Mouse (Mus musculus): ENCODE results near the gene 9330182L06Rik.
A peak's percentile ranks its signal among the peaks of the same experiment; 100 is the strongest.

The 9330182L06Rik gene

GRCm38 (mm10) chr5:9265586-9266279, at the start of gene 9330182L06Rik:
Gene 9330182L06Rik (plus strand): TSS chr5:9266118.
- peak; percentile 72 to 80 for DNase-seq (ENCODE audit: low spot score in 2 of 2)

GRCm38 (mm10) chr5:9227456-9228008, 38.4 kb upstream of the 9330182L06Rik start:
- peak in 1 of 2 experiments; percentile 16 for DNase-seq (ENCODE audit: low spot score in 2 of 2)

- no peak for DNase-seq (ENCODE audit: low spot score in 2 of 2)
Measured at GRCm38 (mm10) chr5:9264361-9264760, 1.6 kb upstream of the 9330182L06Rik start.

GRCm38 (mm10) chr5:9266280-9266923, 484 bp downstream of the 9330182L06Rik start:
- peak; percentile 14 to 21 for DNase-seq (ENCODE audit: low spot score in 2 of 2)

GRCm38 (mm10) chr5:9269666-9270065, 3.7 kb downstream of the 9330182L06Rik start:
- no peak for DNase-seq (ENCODE audit: low spot score in 2 of 2)

GRCm38 (mm10) chr5:9272976-9273375, 7.1 kb downstream of the 9330182L06Rik start:
- no peak for DNase-seq (ENCODE audit: low spot score in 2 of 2)

- no peak for DNase-seq (ENCODE audit: low spot score in 2 of 2)
Measured at GRCm38 (mm10) chr5:9295777-9296549, 30.0 kb downstream of the 9330182L06Rik start.

GRCm38 (mm10) chr5:9296550-9296928, 30.6 kb downstream of the 9330182L06Rik start:
- DNase-seq (ENCODE audit: low spot score in 2 of 2): no peak

- DNase-seq (ENCODE audit: low spot score in 2 of 2): no peak
Measured at GRCm38 (mm10) chr5:9326863-9327262, 60.9 kb downstream of the 9330182L06Rik start.

- no peak for DNase-seq (ENCODE audit: low spot score in 2 of 2)
Measured at GRCm38 (mm10) chr5:9327528-9327927, 61.6 kb downstream of the 9330182L06Rik start.

GRCm38 (mm10) chr5:9338756-9339510, 73.0 kb downstream of the 9330182L06Rik start:
- no peak for DNase-seq (ENCODE audit: low spot score in 2 of 2)

GRCm38 (mm10) chr5:9339511-9340173, 73.7 kb downstream of the 9330182L06Rik start:
- no peak for DNase-seq (ENCODE audit: low spot score in 2 of 2)

GRCm38 (mm10) chr5:9344581-9344980, 78.7 kb downstream of the 9330182L06Rik start:
- no peak for DNase-seq (ENCODE audit: low spot score in 2 of 2)

- no peak for DNase-seq (ENCODE audit: low spot score in 2 of 2)
Measured at GRCm38 (mm10) chr5:9345038-9345617, 79.2 kb downstream of the 9330182L06Rik start.

- DNase-seq (ENCODE audit: low spot score in 2 of 2): no peak
Measured at GRCm38 (mm10) chr5:9345625-9346024, 79.7 kb downstream of the 9330182L06Rik start.

- no peak for DNase-seq (ENCODE audit: low spot score in 2 of 2)
Measured at GRCm38 (mm10) chr5:9346510-9346909, 80.6 kb downstream of the 9330182L06Rik start.

- no peak for DNase-seq (ENCODE audit: low spot score in 2 of 2)
Measured at GRCm38 (mm10) chr5:9352163-9352562, 86.2 kb downstream of the 9330182L06Rik start.

GRCm38 (mm10) chr5:9352646-9353045, 86.7 kb downstream of the 9330182L06Rik start:
- DNase-seq (ENCODE audit: low spot score in 2 of 2): no peak

- no peak for DNase-seq (ENCODE audit: low spot score in 2 of 2)
Measured at GRCm38 (mm10) chr5:9354257-9354656, 88.3 kb downstream of the 9330182L06Rik start.

GRCm38 (mm10) chr5:9358076-9358475, 92.2 kb downstream of the 9330182L06Rik start:
- DNase-seq (ENCODE audit: low spot score in 2 of 2): no peak
